Mouse (Mus musculus) brain, embryonic 14.5 days (tissue): ENCODE measurements around the gene Tmprss11c.

Experiments
- CTCF ChIP-seq: fragments of 200-500 bp; IDR thresholded peaks from 2 replicates; pipeline ENCODE4 v1.5.1; 2012; ENCODE audit warnings: inconsistent platforms, mild to moderate bottlenecking, moderate library complexity, borderline replicate concordance; ENCODE audit not compliant: insufficient read depth, insufficient read length; ENCODE audit errors: extremely low read depth
- POLR2A ChIP-seq: fragments of 200-500 bp; IDR thresholded peaks from 2 replicates; pipeline ENCODE4 v1.6.1; 2012; ENCODE audit warnings: mild to moderate bottlenecking, inconsistent platforms, borderline replicate concordance; ENCODE audit not compliant: poor library complexity, insufficient read depth, insufficient read length, severe bottlenecking; ENCODE audit errors: extremely low read depth

DNA sequence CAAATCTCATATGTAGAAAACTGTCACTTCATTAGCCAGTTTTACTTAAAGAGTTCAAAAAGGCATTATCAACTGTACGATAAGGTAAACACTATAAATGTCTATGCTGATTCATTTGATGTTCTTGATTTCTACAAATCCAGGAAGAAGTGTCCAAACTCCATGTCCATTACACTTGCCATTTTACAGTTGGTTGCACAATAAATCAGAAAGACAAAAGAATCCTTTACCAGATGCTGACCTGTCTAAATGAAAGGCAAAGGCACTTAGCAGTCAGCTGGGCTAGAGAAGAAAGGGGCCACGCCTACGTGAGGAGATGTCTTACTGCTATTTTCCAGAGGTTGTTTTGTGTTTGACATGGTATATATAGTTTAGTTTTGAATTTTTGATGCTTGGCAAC, 44.8 kb downstream of the Tmprss11c start:
- no peak for TF ChIP-seq CTCF
- TF ChIP-seq POLR2A, result no peak
